Mouse (Mus musculus): Measurements from ENCODE around the gene Unc5a.
A peak's percentile ranks its signal among the peaks of the same experiment; 100 is the strongest.

Unc5a gene

DNA sequence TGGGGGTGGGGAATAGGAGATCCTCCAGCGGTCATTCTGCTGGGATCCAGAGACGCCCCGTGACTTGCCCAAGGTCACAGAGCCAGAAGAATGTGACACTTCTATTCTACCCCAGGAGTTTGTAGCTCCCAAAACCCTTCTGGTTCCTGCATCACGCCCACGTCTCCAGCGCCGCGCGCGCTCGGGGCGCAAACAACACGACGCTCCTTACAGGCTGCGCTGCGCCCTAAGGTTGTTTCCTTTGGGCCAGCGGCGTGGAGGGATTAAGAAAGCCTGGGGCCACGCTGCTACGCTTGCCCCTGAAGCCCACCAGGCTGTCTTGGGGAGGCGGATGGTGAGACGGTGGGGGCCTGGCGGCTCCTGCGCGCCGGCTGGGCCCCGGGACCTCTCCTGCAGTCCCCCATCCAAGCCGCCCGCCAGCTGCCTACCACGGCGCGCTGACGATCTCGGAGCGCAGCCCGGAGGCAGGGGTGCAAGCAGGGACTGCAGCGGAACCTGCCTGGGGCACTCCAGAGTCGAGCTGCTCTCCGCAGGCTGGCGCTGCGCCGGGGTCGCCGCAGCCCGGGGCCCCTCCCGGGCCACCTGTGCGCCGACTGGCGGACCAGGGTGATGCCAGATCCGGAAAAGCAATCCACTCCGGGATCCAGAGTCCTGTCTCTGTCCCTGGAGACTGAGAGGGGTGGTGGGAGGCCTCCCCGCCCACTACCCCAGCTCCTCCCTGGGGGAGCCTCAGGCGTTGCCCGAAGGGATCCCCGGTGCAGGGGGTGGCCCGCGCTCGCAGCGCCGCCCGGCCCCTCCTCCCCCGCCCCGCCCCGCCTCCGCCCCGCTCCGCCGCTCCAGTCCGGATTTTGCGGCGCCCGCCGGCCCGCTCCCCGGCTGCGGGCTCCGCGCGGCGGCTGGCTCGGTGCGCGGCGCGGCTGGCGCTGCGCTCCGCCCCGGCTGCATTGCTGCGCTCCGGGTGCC, at the start of gene Unc5a:
Gene Unc5a, plus strand, starts transcription at position 881 of the 963 bp plus-strand sequence.
- peak; percentile 82 to 83 for DNase-seq

DNA sequence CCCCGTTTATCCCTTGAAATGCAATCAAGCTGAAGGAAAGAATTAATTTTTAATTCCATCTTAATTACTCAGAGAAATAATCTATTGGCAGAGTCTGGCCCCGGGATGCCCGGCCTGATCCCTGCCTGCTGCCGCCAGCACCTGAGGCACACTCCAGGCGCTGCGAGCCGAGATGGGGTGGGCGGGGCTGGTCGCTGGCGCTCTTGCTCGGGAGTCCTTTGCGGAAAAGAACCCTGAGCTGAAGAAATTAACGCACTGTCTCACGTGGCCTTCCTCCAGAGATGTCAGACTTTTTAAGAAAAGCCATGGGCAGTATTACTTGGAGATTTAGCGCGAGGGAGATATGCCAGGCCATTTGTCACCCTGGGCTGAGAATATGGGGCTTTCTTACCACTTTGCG, 37.2 kb upstream of the Unc5a start:
- DNase-seq, result peak in 1 of 2 experiments; percentile 39

DNA sequence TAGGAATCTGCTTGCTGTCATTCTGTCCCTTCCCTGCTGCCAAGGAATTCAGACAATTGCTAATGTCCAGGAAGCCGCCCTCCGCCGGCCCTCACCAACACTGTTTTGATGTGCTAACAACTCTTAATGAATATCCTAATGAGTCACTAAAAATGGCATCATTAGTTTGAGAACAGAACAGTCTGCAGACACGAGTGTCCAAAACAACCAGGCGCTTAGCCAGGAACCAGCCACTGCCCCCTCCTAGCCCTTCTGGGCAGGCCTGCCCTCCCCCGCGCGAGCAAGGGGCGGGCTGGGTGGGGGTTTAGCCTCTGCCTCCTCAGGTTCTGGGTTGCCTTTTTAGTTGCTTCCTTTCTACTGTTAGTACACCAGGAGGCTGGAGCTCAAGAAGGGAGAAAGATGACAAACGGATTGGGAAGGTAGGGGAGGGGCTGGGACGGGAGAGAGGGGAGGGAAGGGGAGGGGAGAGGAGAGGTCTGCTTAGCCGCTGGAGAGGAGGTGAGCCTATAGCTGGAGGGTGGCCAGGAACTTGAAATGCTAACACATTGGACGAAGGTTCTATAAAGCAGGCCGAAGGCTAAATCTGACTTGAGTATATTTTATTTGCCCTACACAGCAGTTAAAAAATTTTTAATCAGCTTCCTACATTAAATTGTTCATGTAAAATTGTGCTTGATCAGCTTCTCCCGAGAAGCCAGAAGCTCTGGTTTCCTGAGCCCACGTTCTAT, 36.2 kb upstream of the Unc5a start:
- no peak for DNase-seq

DNA sequence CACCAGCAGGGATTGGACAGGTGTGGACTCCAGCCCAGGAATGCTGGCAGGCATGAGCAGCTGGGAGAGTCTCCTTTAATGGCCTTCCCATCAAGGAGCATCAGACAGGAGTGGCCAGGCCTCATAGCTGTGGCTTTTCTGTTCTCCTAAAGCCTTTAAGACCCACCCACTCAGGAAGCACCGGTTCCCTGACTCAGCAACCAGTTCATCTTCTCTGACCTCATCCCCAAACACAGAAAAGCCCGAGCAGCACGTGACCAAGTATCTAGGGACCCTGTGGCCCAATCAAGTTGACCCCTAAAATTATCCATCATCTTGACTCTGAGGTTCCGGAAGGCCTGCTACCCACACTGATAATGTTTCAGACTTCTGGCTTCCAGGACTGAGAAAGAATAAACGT, 32.6 kb upstream of the Unc5a start:
- DNase-seq, result no peak

DNA sequence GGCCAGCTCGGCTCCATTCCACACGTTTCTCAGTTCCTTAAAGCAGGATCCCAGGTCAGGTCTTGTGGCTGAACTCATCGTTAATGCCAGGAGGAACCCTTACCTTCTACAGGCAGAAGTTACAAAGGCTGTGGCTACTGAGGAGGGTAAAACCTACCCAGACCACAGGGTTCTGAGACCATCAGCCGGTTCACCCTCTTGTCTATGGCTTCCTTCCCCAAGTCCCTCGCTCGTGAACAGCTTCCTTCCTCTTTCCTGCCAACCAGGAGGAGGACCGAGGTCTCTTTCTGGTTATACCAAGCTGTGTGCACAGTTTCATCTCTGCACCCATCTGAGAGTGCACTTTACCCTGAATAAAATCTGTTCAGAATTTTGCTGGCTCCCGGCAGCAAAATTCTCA, 30.3 kb upstream of the Unc5a start:
- no peak for DNase-seq

DNA sequence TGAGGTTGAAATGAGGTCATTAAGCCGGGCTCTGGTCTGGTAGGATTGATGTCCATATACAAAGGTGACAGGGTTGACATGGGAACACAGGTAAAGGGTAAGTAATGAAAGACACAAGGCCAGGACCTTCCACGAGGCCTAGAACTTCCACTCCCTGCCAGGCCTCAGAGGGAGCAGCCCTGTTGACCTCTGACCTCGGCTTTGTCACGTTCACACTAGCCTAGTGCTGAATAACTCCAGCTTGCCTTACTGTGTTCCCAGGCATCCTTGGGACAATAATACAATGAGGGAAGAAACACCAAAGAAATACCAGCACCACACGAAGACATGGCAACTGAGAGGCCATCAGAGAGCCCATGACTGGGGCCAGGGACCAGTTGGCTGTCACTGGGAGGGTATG, 29.5 kb upstream of the Unc5a start:
- no peak for DNase-seq

DNA sequence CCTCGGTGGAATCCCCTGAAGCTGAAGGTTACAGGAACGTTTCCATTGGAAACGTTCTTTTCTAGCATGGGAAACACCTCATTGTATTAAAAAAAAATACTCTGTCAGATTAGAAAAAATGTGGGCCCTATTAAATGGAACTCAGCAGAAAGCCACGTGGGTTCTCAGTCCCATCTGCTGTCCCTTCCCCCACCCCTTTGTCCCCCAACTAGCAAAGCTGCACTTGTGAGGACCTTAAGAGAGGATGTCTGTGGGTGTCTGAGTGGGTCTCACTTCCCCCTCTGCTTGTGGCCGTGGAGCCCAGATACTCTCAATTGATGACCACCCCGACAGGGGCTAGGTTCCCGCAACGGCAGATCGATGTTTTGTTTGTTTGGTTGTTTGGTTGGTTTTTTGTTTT, 27.5 kb upstream of the Unc5a start:
- DNase-seq, result no peak

DNA sequence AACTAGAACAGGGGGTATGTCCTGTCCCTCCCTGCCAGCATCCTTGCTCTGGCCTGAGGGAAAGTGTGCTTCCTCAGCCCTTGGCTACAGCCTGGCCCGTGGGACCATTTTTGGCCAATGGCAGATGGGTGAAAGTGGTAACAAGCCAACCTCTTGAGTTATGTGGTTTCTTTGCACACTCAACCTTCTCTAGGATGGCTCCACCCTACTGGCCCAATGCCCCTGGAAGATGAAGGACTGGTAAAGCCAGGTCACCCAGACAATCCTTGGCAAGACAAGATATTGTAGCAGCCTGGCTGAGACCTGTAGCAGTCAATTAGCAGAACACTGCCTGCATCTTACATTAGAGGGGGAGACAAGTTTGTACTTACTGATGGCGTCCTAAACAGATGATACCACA, 25.5 kb upstream of the Unc5a start:
- no peak for DNase-seq

DNA sequence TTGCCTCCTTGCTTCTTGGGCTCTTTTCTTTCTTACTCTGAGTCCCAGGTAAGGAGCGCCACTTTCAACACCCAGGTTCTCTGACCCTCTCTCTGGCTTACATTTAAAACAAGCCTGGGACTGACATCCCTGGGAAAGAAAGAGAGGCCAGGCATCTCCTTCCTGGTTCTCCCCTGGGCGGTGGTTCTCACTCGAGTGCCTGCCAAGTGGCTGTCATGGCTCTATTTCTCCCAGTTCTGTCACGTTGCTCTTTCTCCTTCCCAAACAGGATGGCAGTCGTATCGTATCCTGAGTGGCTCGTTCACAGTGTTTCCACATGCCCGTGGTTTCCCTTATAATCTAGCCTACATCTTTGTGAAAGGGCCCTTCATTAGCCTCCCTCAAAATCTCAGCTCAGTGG, 23.7 kb upstream of the Unc5a start:
- DNase-seq, result no peak

DNA sequence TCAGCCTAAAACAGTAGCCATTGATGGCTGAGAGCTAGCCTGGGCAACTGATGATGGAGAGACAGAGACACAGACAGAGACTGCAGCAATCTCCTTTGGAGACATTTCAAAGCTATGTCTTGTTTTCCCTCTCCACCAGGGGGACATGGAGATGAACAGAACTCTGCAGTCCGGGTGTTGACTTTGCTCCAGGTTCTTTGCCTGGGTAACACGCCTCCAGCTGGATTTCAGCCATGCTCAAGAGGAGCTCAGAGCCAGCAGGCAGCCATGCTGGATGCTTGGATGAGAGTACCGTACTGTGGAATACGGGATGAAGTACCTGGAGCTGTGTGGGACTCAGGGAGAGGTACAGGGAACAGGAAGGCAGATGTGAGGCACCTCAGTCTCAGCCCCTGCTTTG, 22.6 kb upstream of the Unc5a start:
- peak; percentile 75 for DNase-seq

DNA sequence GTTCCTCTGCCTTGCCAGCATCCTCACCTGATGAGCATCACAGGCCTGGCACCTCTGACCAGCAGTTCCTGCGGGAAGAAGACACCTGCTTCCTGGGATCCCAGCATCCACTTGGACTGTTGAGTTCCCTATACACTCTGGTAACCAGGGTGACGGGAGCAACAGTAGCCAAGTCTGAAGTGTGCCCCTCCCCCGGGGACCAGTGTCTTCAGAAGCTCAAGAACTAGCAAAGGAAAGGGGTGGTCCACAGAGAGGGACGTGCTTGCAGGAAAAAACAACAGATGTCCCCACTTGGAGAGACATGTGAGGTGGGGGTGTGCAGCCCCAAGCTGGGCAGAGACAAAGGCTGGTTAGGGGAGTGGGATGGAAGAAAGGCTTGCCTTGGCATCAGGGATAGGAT, 19.1 kb upstream of the Unc5a start:
- no peak for DNase-seq

DNA sequence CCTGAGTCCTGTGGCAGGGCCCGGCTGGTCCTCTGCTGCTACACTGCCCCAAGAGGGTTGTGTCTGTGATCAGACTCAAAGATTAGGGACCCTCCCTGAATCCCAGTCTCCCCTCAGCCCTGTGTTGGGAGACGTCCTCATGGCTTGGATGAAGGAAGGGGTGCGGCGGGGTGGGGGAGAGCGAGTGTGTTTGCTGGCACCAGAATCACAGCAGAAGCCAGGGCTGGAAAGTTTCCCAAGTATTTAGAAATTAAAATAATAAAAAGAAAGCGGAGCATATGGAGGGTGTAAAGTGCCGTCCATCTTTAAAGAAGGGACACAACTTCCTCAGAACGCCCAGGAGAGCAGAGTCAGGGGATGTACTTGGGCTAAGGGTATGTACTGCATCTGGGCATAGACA, 14.3 kb upstream of the Unc5a start:
- DNase-seq, result no peak

DNA sequence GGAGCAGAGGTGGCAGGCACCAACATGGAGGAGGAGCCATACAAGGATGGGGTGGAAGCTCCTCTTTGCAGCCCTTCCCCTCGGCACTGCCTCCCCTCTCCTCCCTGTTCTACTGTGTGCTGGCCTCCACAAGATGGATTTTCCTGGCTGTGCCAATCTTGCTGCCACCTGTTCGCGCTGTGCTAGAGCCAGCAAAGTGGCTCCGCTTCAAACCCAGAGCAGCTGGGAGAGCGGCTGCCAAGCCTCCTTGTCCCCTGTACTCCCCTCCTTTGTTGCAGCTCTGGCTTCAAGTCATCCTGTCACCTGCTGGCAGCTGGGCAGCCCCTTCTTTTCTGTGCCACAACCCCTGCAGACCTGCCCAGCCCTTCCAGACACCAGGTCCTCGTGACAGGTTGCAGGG, 13.0 kb upstream of the Unc5a start:
- peak; percentile 41 to 61 for DNase-seq

DNA sequence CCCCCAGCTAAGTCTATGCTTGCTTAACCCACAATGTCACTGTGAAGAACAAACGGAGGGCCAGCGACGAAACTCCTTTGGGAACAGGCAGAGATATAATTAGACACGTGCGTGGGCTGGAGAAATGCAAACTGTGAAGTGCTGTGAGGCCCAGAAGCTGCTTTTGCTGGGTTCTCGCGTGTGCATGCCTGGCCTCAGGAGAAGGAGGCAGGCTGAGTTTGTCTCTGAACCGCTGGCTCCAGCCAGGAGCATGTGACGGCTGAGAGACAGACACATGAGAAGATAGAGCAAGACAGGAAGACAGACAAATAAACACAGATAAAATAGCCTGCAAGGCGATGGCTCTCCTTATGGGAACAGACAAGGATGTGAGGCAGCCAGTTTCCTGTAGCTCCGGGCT, 11.3 kb upstream of the Unc5a start:
- DNase-seq, result peak; percentile 22 to 27

DNA sequence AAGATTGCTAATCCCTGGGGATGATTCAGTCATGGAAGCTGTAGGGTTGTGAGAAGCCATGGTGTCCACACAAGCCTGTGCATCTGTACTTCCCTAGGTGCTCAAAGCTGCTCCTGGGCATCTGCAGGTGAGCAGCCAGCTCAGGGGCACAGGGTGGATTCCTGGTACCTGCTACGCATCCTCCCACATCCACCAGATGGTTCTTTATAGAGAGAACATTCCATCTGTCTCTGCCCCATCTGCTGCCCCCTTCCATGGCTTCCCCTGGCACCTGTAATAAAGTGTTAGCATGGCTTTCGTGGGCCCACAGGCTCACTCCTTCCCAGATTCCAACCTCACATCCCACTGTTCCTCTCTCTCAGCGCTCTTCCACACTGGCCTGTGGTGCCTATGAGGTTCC, 10.7 kb upstream of the Unc5a start:
- DNase-seq, result no peak

DNA sequence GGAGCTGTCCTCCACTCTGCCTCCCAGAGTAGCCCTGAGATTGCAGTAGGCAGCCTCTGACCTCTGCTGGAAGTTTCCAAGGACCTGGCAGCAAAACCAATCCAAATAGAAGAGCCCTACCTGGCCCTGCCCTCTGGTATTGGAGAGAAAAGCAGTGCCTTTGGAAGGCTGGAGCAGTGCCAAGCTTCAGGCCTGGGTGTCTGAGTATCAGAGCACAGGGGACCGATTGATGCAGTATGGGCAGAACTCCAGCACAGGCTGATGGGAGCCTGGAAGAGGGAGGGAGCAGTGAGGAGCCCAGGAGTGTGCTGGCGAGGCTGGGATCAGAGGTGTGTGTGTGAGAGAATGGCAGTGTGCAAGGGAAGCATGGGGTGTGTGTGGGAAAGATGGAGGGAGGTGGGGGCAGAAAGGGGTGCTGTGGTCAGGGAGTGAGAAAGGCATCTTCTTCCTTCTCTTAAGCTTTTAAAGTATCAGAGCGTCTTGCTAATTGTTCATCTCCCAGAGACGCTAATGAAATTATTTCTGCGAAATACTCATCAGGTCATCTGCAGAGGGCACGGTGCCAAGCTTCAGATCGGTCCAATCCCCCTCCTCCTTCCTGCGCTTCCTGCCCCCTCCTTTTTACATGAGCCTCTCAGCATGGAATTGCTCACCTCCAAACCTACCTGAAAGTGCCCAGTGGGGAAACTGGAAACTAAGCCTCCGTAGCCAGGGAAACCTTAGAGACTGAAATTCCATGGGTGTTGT, 4.6 kb upstream of the Unc5a start:
- peak in 1 of 2 experiments; percentile 48 for DNase-seq

DNA sequence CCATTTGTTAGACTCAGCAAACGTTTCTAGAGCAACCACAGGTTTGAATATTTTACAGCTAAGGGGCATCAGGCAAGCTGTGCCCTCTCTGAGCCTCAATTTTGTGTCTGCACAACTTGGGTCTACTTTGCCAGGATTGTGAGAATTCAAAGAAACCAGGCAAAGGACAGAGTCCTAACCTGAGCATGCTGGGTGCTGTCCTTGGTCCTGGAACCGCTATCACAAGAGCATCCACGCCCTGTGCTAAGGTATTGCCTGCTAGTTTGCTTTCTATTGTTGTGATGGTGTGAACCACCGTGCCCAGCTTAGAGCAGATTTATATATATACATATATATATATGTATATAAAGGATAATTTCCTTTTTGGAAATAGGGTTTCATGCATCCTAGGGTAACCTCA, 3.9 kb upstream of the Unc5a start:
- no peak for DNase-seq

DNA sequence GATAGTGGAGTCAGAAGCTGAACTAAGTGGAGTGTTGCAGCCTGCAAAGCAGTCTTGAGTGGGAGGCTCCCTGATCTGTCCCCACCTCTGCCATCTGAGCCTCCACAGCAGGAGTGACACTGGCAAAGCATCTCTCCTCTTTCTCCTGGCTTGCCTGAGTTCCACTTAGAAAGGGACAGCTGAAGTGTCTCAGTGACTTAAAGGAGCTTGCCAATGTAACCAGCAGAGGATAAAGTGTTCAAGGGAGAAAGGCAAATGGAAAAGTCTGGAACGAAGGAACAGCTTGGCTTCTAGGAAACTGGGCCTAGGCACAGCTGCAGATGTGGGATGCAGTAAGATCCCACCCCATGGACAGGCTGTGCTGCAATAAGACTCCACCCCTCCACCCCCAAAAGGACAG, 2.8 kb upstream of the Unc5a start:
- no peak for DNase-seq

DNA sequence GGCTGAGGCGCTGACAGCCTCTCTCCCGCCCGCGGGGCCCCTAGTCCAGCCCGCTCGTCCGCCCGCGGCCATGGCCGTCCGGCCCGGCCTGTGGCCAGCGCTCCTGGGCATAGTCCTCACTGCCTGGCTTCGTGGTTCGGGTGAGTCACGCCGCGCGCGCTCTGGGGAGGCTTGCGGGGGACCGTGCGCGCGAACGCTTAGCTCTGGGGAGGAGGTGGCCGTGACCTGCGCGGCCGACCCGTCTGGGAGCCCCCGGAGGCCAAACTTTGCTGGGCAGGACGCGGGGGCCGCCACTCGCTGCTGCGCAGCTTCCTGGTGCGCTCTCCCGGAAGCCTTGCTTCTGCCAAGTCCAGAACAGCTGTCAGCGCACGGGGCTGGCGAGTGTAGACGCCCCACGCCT, 381 bp downstream of the Unc5a start:
- peak; percentile 66 to 67 for DNase-seq

DNA sequence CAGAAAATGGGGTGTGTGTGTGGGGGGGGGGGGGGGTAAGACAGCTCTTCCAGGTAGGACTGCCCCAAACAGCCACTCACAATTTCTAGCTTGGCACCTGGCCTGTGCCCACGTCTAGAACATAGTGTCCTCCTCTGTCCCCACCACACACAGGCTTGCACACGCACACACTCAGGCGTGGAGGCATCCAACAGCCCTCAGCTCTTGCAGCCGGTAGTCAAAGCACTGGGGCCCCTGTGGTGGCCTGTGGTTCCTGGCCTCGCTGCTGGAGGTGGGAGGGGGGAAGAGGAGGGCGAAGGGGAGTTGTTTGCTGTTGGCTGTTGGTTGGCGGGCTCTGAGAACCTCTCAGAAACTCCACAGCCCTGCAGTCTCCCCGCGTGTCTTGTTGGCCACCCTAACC, 920 bp downstream of the Unc5a start:
- DNase-seq, result peak in 1 of 2 experiments; percentile 47

DNA sequence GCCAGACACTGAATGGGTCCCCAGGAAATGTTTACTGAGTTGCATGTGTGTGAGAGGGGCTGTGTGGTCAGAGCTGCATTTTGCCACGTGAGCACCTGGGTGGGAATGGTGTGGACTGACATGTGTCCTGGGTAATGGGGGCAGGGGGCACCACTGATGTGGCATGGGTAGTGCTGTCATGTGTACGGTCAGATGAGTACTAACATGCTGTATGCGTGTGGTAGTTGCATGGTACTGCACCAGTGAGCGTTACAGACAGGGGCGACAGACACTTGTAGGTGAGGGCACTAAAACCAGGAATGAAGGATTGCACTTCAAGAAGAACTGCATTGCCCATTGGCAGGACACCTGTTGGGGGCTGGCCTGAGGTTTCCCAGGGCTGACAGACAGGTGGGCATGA, 2.0 kb downstream of the Unc5a start:
- no peak for DNase-seq

DNA sequence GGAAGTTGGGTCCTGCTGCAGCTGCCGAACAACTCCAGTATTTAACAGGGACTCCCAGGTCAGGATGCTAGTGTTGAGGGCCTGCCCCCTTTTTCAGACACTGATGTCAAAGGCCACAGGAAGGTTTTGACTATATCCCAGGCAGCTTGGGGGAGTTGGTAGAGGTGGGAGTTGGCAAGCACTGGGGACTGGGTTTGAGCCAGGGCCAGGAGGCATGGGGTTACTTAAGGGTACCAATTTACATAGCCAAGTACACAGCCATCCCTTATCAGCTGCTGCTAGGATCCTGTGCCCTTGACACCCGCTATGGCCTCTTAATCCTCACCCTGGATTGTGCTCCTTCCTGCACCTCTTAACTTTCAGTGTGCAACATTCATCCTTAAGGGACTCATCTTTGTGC, 5.5 kb downstream of the Unc5a start:
- DNase-seq, result no peak

DNA sequence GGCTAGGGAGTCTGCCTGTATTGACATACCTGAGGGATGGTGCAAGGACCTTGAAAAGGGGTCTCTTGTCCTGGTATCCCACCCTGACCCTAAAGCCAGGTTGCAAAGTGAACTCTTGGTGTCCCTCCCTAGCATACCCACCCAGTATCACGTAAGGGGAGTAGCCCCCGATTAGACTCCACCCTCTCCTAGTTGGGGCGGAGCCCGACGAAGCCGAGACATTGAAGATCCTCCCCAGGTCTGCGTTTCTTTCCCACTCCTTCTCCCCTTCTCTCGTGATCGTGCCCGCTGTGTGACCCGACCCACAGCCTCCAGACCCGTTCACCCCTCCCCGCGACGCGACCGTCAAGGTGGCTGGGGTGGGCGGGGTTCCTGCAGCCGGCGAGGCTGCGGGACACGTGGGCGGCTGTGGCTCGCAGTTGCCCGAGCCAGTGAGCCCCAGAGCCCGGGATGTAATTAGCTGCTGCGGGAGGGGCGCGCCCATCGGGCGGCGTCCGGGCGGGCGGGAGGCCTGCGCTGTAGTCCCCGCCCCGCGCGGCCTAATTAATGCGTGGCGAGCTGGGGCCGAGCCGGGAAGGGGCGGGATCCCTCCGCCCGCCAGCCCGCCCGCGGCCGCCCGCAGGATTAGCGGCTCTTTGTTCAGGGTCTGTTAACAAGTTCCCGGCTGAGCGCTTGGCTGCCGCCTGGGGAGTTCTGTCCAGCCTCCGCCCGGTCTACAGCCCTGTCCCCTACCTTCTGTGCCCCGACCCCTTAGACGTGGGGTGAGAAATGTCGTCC, 6.7 kb downstream of the Unc5a start:
- peak in 1 of 2 experiments; percentile 50 for DNase-seq
